Mouse (Mus musculus): ENCODE results near the gene Slc15a3. TPM values are rescaled to one million over a fixed set of nuclear protein-coding genes. Genes with fewer than 3 reads are reported as not detected.

Gene Slc15a3
- polyA plus RNA-seq, 1 experiment from 2014 or later = 0.29 TPM

Other genes starting within 250 kb of the Slc15a3 start
- 219 and 240 TPM in 2 replicates for gene Ddb1, start 234.4 kb upstream of the Slc15a3 start, polyA plus RNA-seq (2014; fragmentation: Nextera tagmentation; extraction: Ambion mirVana)
- 25.4 and 26.8 TPM in 2 replicates for gene Tkfc, start 234.1 kb upstream of the Slc15a3 start, polyA plus RNA-seq (2014; fragmentation: Nextera tagmentation; extraction: Ambion mirVana)
- 0.64 and 1.1 TPM in 2 replicates for gene Vwce, start 205.5 kb upstream of the Slc15a3 start, polyA plus RNA-seq (2014; fragmentation: Nextera tagmentation; extraction: Ambion mirVana)
- not detected in 2 replicates for gene Pga5, start 161.7 kb upstream of the Slc15a3 start, polyA plus RNA-seq (2014; fragmentation: Nextera tagmentation; extraction: Ambion mirVana)
- 28.7 and 31.3 TPM in 2 replicates for gene Vps37c, start 151.0 kb upstream of the Slc15a3 start, polyA plus RNA-seq (2014; fragmentation: Nextera tagmentation; extraction: Ambion mirVana)
- 0.31 TPM in 2 replicates for gene Cd5, start 100.7 kb upstream of the Slc15a3 start, polyA plus RNA-seq (2014; fragmentation: Nextera tagmentation; extraction: Ambion mirVana)
- gene Cd6, start 9.7 kb upstream of the Slc15a3 start, polyA plus RNA-seq (2014; fragmentation: Nextera tagmentation; extraction: Ambion mirVana) = 0.09 TPM in 1 of 2 replicates, not detected in the other
- gene Tmem132a, start 30.2 kb downstream of the Slc15a3 start, polyA plus RNA-seq (2014; fragmentation: Nextera tagmentation; extraction: Ambion mirVana) = 154 and 160 TPM in 2 replicates
- 37.0 and 44.8 TPM in 2 replicates for gene Tmem109, start 42.3 kb downstream of the Slc15a3 start, polyA plus RNA-seq (2014; fragmentation: Nextera tagmentation; extraction: Ambion mirVana)
- gene Prpf19, start 55.5 kb downstream of the Slc15a3 start, polyA plus RNA-seq (2014; fragmentation: Nextera tagmentation; extraction: Ambion mirVana) = 33.4 and 41.5 TPM in 2 replicates
- gene Zp1, start 80.9 kb downstream of the Slc15a3 start, polyA plus RNA-seq (2014; fragmentation: Nextera tagmentation; extraction: Ambion mirVana) = 0.30 and 0.47 TPM in 2 replicates
- gene Ptgdr2, start 97.4 kb downstream of the Slc15a3 start, polyA plus RNA-seq (2014; fragmentation: Nextera tagmentation; extraction: Ambion mirVana) = 0.23 and 0.24 TPM in 2 replicates
- gene Ccdc86, start 109.5 kb downstream of the Slc15a3 start, polyA plus RNA-seq (2014; fragmentation: Nextera tagmentation; extraction: Ambion mirVana) = 11.6 and 12.8 TPM in 2 replicates
- not detected in 2 replicates for gene Ms4a10, start 134.9 kb downstream of the Slc15a3 start, polyA plus RNA-seq (2014; fragmentation: Nextera tagmentation; extraction: Ambion mirVana)
- gene Ms4a15, start 153.5 kb downstream of the Slc15a3 start, polyA plus RNA-seq (2014; fragmentation: Nextera tagmentation; extraction: Ambion mirVana) = not detected in 2 replicates
- gene Ms4a18, start 178.3 kb downstream of the Slc15a3 start, polyA plus RNA-seq (2014; fragmentation: Nextera tagmentation; extraction: Ambion mirVana) = not detected in 2 replicates
- gene Ms4a8a, start 241.4 kb downstream of the Slc15a3 start, polyA plus RNA-seq (2014; fragmentation: Nextera tagmentation; extraction: Ambion mirVana) = not detected in 2 replicates

All from hindbrain, embryonic 14.5 days (tissue).